Mouse (Mus musculus): ENCODE data around the gene Kcnmb4. TPM values are rescaled to one million over a fixed set of nuclear protein-coding genes. Genes with fewer than 3 reads are reported as not detected.

Kcnmb4 gene
- not detected for polyA plus RNA-seq (2014; fragmentation: Illumina TruSeq; extraction: RNeasy Lipid Tissue Mini Kit (QIAGEN cat#74804); ENCODE audit: low read depth, low replicate concordance)

DNA sequence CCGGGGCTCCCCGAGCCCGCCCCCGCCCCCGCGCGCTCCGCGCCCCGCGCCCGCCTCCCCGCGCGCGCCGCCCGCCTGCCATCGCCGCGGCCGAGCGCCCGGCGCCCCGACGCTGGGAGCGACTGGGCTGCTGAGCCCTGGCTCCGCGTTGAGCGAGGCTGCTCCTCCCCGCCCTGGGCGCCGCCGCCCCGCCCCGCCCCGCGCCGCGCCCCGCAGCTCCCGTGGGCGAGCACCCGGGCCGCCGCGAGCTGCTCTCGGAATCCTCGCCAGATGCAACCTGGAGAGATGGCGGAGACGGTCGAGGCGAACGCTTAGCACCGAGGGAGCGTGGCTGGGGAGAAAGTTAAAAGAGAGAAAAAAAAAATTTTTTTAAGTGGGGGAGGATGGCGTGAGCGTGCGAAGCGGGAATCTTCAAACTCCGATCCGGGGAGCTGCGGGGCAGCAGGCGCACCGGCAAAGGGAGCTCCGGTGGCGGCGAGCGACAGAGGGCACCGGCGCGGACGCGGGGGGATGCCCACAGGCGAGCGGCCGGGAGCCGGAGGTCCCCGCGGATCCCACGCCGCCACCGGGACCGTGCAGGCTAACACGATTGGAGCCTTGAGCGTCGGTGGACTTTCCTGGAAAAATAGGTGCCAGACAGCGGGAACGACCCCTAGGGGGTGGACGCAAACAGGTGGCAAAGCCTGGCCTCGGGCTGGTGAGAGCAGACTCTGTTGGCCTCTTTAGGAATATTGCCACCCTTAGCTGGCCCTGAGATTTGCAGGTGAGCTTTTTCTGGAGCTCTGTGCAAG is at the start of gene Kcnmb4:
TSS of gene Kcnmb4 (minus strand) at position 120 of the 791 bp plus-strand sequence.

Other genes starting within 250 kb of the Kcnmb4 start
- 17.3 TPM for gene Ptprb, start 198.4 kb downstream of the Kcnmb4 start, polyA plus RNA-seq (2014; fragmentation: Illumina TruSeq; extraction: RNeasy Lipid Tissue Mini Kit (QIAGEN cat#74804); ENCODE audit: low read depth, low replicate concordance)
- 48.8 TPM for gene Cnot2, start 107.6 kb upstream of the Kcnmb4 start, polyA plus RNA-seq (2014; fragmentation: Illumina TruSeq; extraction: RNeasy Lipid Tissue Mini Kit (QIAGEN cat#74804); ENCODE audit: low read depth, low replicate concordance)